Mouse (Mus musculus): ENCODE measurements around the gene H2-Q1.

DNA sequence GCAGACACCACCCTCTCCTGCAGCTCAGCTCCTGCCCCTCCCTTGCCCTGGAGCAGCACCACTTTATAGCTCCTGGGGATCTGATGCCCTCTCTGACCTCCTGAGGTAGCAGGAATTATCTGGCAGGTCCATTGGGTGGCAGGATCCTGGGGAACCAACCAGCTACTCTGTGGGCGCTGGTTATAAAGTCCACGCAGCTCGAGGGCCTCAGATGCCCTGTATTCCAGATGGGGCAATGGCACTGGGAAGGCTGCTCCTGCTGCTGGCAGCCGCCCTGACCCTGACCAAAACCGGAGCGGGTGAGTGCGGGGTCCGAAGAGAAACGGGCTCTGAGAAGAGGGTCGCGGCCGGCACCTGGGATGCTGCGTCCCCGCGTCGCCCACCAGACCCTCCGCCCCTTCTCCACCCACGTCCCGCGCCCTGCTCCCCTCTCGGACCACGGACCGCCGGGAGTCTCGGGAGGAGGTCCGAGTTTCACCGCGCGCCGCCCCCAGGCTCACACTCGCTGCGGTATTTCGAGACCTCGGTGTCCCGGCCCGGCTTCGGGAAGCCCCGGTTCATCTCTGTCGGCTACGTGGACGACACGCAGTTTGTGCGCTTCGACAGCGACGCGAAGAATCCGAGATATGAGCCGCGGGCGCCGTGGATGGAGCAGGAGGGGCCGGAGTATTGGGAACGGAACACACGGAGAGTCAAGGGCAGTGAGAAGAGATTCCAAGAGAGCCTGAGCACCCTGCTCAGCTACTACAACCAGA, at the start of gene H2-Q1:
- TF ChIP-seq CTCF (IDR thresholded peaks at IDR 0.05; ENCODE audit: low read depth) (no peak), EP300 (optimal IDR thresholded peaks at IDR 0.05) (no peak)

Measured in stomach, postnatal 0 days (tissue).